Mouse (Mus musculus) left cerebral cortex, adult 2 months (tissue): ENCODE measurements around the gene Ferd3l. TPM values are rescaled to one million over a fixed set of nuclear protein-coding genes. Genes with fewer than 3 reads are reported as not detected.

ENCODE experiments used
- DNase-seq, 2 experiments: peaks; one replicate each; pipeline ENCODE4 v3.0.0; 2021 to 2022; ENCODE audit warnings: low spot score in 2 of 2, mixed read lengths in 1 of 2; ENCODE audit errors: extremely low spot score in 1 of 2
- H3K27ac ChIP-seq: fragments of 200-600 bp; 2 replicates; pipeline ENCODE4 v1.8.1; 2022
- H3K4me3 ChIP-seq: fragments of 200-600 bp; 2 replicates; pipeline ENCODE4 v1.8.1; 2022
- CTCF ChIP-seq: fragments of 200-600 bp; IDR thresholded peaks from 2 replicates; pipeline ENCODE4 v1.8.1; 2022; ENCODE audit warnings: antibody characterized with exemption, mild to moderate bottlenecking, moderate library complexity
- intact Hi-C: fragments of 180-260 bp; cut with DNase I; formaldehyde crosslinking; loops from one replicate; pipeline ENCODE4 v1.15.1; 2025
- total RNA-seq, 2 experiments: library from RNA; stranded (reverse); gene quantifications; 2 replicates each; pipeline ENCODE4 v1.2.3; 2021

Ferd3l gene
- total RNA-seq, 2 experiments from 2014 or later, result not detected

GRCm38 (mm10) chr12:33958241-33959194 lies 30.3 kb downstream of the Ferd3l start:
- intact Hi-C loops, result loop anchor here (10.0 kb wide), 1 partner anchor 354 kb away; no protein-coding TSS in a partner anchor
- H3K4me3 ChIP-seq, result peak overlapping the region; percentile 30
- H3K27ac ChIP-seq, result no peak overlapping the region
- peak in 1 of 2 experiments; percentile 14 for DNase-seq
- TF ChIP-seq CTCF, result no peak

GRCm38 (mm10) chr12:33959206-33959605 lies 31.0 kb downstream of the Ferd3l start:
- H3K4me3 ChIP-seq, result no peak overlapping the region

DNA sequence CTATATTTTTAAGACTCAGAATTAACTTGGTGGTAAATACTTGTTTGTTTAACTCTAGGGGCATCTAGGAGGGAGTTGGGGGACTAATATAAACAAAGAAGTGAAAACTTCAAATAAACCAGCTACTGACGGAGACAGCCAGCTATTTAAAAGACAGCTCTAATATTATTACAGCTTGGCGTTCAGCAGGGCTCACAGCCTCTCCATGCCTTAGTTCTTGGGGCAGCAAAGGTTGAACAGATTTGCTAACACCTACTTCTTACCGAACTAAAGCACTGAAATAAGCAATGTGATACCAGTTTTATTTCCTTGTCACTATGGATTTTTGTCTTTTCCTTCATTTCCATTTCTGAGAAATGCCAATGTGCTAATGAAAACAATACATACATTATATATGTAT lies 31.6 kb downstream of the Ferd3l start:
- DNase-seq, result no peak
- intact Hi-C loops, result loop anchor here (10.0 kb wide), 2 partner anchors 355 to 475 kb away; no protein-coding TSS in a partner anchor
- no peak overlapping the region for H3K27ac ChIP-seq
- no peak for TF ChIP-seq CTCF
- no peak overlapping the region for H3K4me3 ChIP-seq

More at GRCm38 (mm10) chr12:33959206-33959605, 31.0 kb downstream of the Ferd3l start:
- no peak overlapping the region for H3K27ac ChIP-seq
- no peak for DNase-seq
- no peak for TF ChIP-seq CTCF
- intact Hi-C loops, result loop anchor here (10.0 kb wide), 1 partner anchor 354 kb away; no protein-coding TSS in a partner anchor

GRCm38 (mm10) chr12:33961013-33961412 lies 32.8 kb downstream of the Ferd3l start:
- DNase-seq, result no peak
- no peak for TF ChIP-seq CTCF
- H3K27ac ChIP-seq, result no peak overlapping the region
- no peak overlapping the region for H3K4me3 ChIP-seq
- intact Hi-C loops, result loop anchor here (10.0 kb wide), 1 partner anchor 474 kb away; no protein-coding TSS in a partner anchor

DNA sequence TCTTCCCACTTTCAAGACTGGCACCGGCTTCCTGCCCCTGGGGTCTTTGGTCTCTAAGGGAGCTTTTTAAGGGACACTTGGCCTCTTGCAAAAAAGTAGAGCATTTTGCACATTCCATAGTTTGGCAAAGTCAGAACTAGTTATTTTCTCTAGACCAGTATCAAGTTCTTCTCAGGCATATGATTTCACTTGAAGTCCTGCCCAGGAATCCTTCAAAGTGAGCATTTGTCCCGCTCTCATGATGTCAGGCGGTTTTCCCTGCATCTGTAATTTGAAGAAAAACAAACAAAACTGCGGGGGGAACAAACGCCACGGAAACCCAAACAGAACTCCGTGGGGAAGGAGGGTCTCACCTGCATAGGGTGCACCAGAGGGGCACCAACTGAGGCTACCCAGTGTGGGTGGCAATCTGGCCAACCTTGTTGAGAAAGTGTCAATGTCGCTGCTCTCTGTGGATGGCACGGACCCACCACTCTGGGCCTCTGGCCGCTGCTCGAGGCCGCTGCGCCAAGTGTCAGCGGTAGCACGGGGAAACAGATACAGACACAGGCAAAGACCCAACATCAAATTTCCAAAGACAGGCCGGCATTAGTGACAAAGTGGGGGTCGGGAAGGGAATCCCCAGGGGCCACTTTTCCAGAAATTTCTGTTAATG lies 34.0 kb downstream of the Ferd3l start:
- DNase-seq, result no peak
- Histone ChIP-seq H3K4me3 (no peak overlapping the region), H3K27ac (no peak overlapping the region)
- no peak for TF ChIP-seq CTCF
- intact Hi-C loops, result loop anchor here (10.0 kb wide), 1 partner anchor 473 kb away; no protein-coding TSS in a partner anchor

GRCm38 (mm10) chr12:33962773-33963130 lies 34.5 kb downstream of the Ferd3l start:
- H3K27ac ChIP-seq, result no peak overlapping the region
- DNase-seq, result no peak
- TF ChIP-seq CTCF, result no peak
- intact Hi-C loops, result loop anchor here (10.0 kb wide), 1 partner anchor 472 kb away; no protein-coding TSS in a partner anchor
- no peak overlapping the region for H3K4me3 ChIP-seq

GRCm38 (mm10) chr12:33963671-33964369 lies 35.6 kb downstream of the Ferd3l start:
- intact Hi-C loops, result loop anchor here (10.0 kb wide), 1 partner anchor 471 kb away; no protein-coding TSS in a partner anchor
- TF ChIP-seq CTCF, result no peak
- Histone ChIP-seq H3K27ac (no peak overlapping the region), H3K4me3 (no peak overlapping the region)
- no peak for DNase-seq

- TF ChIP-seq CTCF, result no peak
- H3K27ac ChIP-seq, result no peak overlapping the region
- no peak overlapping the region for H3K4me3 ChIP-seq
- DNase-seq, result no peak
- intact Hi-C loops, result loop anchor here (10.0 kb wide), 1 partner anchor 470 kb away; no protein-coding TSS in a partner anchor
Observed at GRCm38 (mm10) chr12:33964427-33964826, 36.2 kb downstream of the Ferd3l start.

DNA sequence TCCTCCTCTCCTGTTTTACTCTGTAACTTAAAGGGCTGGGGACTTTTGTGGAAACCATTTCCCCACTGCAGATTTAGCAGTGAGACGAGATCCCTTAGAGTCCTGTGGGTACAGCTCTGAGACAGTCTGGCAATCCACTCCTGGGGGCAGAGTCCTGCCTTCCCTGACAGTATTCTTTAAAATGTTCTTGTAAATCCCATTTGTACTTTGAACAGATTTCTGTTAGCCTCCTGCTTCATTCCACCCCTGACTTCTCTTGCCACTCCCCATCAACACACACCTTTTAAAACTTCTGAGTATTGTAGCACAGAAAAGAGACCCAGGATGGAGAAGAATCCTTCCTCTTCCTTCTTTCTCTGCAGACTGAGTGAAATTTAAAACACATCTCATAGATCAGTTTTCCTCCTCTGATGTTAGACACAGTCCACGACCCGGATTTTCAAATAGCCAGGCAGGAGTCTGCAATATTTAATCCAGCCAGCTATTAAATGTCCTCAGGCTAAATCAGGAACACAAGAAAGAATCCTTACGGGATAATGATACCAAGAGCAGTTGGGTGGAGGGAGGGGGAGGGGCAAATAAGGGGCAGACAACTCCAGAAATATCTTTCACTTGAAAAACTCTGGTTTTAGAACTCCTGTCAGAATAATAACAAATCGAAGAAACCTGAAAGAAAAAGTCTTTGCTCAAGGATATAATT lies 37.6 kb downstream of the Ferd3l start:
- H3K27ac ChIP-seq, result no peak overlapping the region
- H3K4me3 ChIP-seq, result no peak overlapping the region
- DNase-seq, result no peak
- no peak for TF ChIP-seq CTCF
- intact Hi-C loops, result loop anchor here (5.0 to 10.0 kb wide), 2 partner anchors 469 to 691 kb away; no protein-coding TSS in a partner anchor

DNA sequence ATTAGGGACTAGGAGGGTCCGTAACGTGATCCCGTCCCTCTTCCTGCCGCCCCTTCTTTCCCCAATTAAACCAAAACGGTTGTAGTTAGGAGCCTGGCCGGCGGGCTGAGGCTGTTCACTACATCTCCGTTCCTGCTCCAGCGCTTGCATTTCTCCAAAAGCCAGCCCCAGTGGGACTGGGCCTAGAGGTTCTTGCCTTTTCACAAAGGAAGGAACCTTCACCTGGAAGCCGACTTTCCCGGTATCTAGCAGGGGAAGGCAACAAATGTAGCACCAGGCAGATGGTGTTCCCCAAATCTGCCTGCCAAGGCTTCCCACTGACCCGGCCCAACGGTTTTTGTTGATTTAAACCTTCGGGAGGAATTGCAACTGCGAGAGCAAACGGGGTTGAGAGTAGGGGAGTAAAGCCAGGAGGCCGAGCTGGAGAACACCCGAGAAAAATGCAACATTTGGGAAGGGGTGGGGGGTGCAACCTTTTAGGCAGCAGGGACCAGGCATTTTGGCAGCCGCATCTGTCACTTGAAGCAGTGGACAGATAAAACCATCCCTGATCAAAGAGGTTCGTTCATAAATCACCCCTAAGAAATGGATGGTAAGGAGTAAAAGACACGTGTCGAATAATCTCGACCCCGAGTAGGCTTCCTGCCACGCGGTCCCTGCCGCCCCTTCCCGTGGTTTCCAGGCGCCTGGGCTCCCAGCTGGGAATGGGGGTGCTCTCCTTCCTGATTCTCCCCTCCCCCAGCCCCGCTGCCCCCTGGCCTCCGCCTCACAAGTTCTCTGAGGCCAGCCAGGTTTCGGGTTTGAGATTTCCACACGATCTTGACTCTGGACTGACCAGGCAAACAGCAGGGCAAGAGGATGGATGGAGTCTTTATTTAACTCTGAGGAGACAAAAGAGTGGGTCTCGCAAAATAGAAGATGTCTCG lies 38.5 kb downstream of the Ferd3l start:
- no peak for TF ChIP-seq CTCF
- intact Hi-C loops, result loop anchor here (5.0 to 10.0 kb wide), 2 partner anchors 468 to 691 kb away; no protein-coding TSS in a partner anchor
- peak in 1 of 2 experiments; percentile 12 for DNase-seq
- no peak overlapping the region for H3K27ac ChIP-seq
- no peak overlapping the region for H3K4me3 ChIP-seq
